Mouse (Mus musculus) liver (tissue): ENCODE measurements around the gene Tbrg4.
"Not testable (repeated sequence)": the region's sequence is repeated elsewhere in the genome, so short reads cannot be mapped to it uniquely, and the experiment has no call there.

Experiments used
- DNase-seq: peaks from one replicate; pipeline ENCODE4 v3.0.0-alpha.2; 2020; ENCODE audit warnings: mixed read lengths

The Tbrg4 gene

GRCm38 (mm10) chr11:6625478-6626387 lies at the start of gene Tbrg4:
Tbrg4 (minus strand) TSS chr11:6626067.
- peak; percentile 93 for DNase-seq

GRCm38 (mm10) chr11:6675402-6675801 lies 49.5 kb upstream of the Tbrg4 start:
- no peak for DNase-seq

GRCm38 (mm10) chr11:6674701-6675100 lies 48.8 kb upstream of the Tbrg4 start:
- DNase-seq: no peak

- DNase-seq: no peak
These were observed 45.0 kb upstream of the Tbrg4 start for GRCm38 (mm10) chr11:6670826-6671225.

- DNase-seq: no peak
These were observed 44.2 kb upstream of the Tbrg4 start for GRCm38 (mm10) chr11:6670044-6670443.

- DNase-seq: no peak
These were observed 43.2 kb upstream of the Tbrg4 start for GRCm38 (mm10) chr11:6669041-6669440.

GRCm38 (mm10) chr11:6666634-6667033 lies 40.8 kb upstream of the Tbrg4 start:
- no peak for DNase-seq

- no peak for DNase-seq
These were observed 35.3 kb upstream of the Tbrg4 start for GRCm38 (mm10) chr11:6661206-6661605.

GRCm38 (mm10) chr11:6658271-6658670 lies 32.4 kb upstream of the Tbrg4 start, which contains the start of gene Ramp3:
Ramp3 (plus strand) TSS chr11:6658521.
- peak; percentile 69 for DNase-seq

- DNase-seq: peak; percentile 76
These were observed 29.0 kb upstream of the Tbrg4 start for GRCm38 (mm10) chr11:6654903-6655302.

- DNase-seq: not testable (repeated sequence)
These were observed 27.1 kb upstream of the Tbrg4 start for GRCm38 (mm10) chr11:6652978-6653377.

GRCm38 (mm10) chr11:6650519-6650918 lies 24.7 kb upstream of the Tbrg4 start:
- DNase-seq: no peak

GRCm38 (mm10) chr11:6647831-6648724 lies 22.2 kb upstream of the Tbrg4 start:
- DNase-seq: no peak

- DNase-seq: no peak
These were observed 18.7 kb upstream of the Tbrg4 start for GRCm38 (mm10) chr11:6644566-6644965.

- no peak for DNase-seq
These were observed 13.2 kb upstream of the Tbrg4 start for GRCm38 (mm10) chr11:6639072-6639471.

GRCm38 (mm10) chr11:6638537-6638936 lies 12.7 kb upstream of the Tbrg4 start, which contains the start of gene Wap:
Wap (minus strand) TSS chr11:6638637.
- DNase-seq: no peak

GRCm38 (mm10) chr11:6636150-6636549 lies 10.3 kb upstream of the Tbrg4 start:
- peak; percentile 32 for DNase-seq

GRCm38 (mm10) chr11:6629655-6630054 lies 3.8 kb upstream of the Tbrg4 start:
- DNase-seq: peak; percentile 58

- peak; percentile 74 for DNase-seq
These were observed 2.7 kb upstream of the Tbrg4 start for GRCm38 (mm10) chr11:6628568-6628967.

- DNase-seq: no peak
These were observed 1.9 kb upstream of the Tbrg4 start for GRCm38 (mm10) chr11:6627731-6628130.

- no peak for DNase-seq
These were observed 513 bp upstream of the Tbrg4 start for GRCm38 (mm10) chr11:6626388-6626772.

GRCm38 (mm10) chr11:6624619-6625382 lies 1.1 kb downstream of the Tbrg4 start:
- DNase-seq: no peak

- DNase-seq: peak; percentile 34
These were observed 2.2 kb downstream of the Tbrg4 start for GRCm38 (mm10) chr11:6623704-6624103.
